Mouse (Mus musculus) heart, embryonic 15.5 days (tissue): ENCODE measurements around the gene Aebp1. TPM values are rescaled to one million over a fixed set of nuclear protein-coding genes. Genes with fewer than 3 reads are reported as not detected.

Experiments used
- ATAC-seq: fragments of 200-750 bp; cut with Nextera tagmentation; replicated peaks from 2 replicates; pipeline ENCODE4 v1.8.0; 2017; ENCODE audit warnings: low read depth, moderate TSS enrichment; ENCODE audit not compliant: insufficient number of reproducible peaks, insufficient read depth, low FRiP score
- H3K27ac ChIP-seq: fragments of 300-500 bp; sonication (generic); 2 replicates; pipeline ENCODE4 v1.5.1; 2015; ENCODE audit warnings: mild to moderate bottlenecking, inconsistent platforms
- H3K27me3 ChIP-seq: fragments of 300-500 bp; sonication (generic); 2 replicates; pipeline ENCODE4 v1.6.1; 2015; ENCODE audit warnings: inconsistent platforms
- H3K36me3 ChIP-seq: fragments of 300-500 bp; sonication (generic); 2 replicates; pipeline ENCODE4 v1.6.1; 2015; ENCODE audit warnings: mild to moderate bottlenecking, inconsistent platforms
- H3K4me1 ChIP-seq: fragments of 300-500 bp; sonication (generic); replicated peaks from 2 replicates; pipeline ENCODE4 v1.6.1; 2015; ENCODE audit warnings: inconsistent platforms
- H3K4me2 ChIP-seq: fragments of 300-500 bp; sonication (generic); 2 replicates; pipeline ENCODE4 v1.6.1; 2015; ENCODE audit warnings: inconsistent platforms, mild to moderate bottlenecking, moderate library complexity
- H3K4me3 ChIP-seq: fragments of 300-500 bp; sonication (generic); 2 replicates; pipeline ENCODE4 v1.5.1; 2015; ENCODE audit warnings: mild to moderate bottlenecking, inconsistent platforms
- H3K9ac ChIP-seq: fragments of 300-500 bp; sonication (generic); 2 replicates; pipeline ENCODE4 v1.6.1; 2015; ENCODE audit warnings: mild to moderate bottlenecking, inconsistent platforms
- H3K9me3 ChIP-seq: fragments of 300-500 bp; sonication (generic); replicated peaks from 2 replicates; pipeline ENCODE4 v1.6.1; 2016; ENCODE audit warnings: inconsistent platforms
- WGBS: fragments of 180-500 bp; shearing (Covaris S2); methylation state at CpG from one replicate; pipeline ENCODE4 v1.1.7; 2015; ENCODE audit warnings: mixed read lengths; 5-methylcytosine and 5-hydroxymethylcytosine counted together
- polyA plus RNA-seq: library from polyadenylated mRNA; unstranded; fragments of >200 nt; fragmentation: Nextera tagmentation; extraction: Ambion mirVana; gene quantifications from 2 replicates; pipeline ENCODE4 v1.2.1, GENCODE M21; 2015

Gene Aebp1
- polyA plus RNA-seq, 1 experiment from 2014 or later = 31.7 TPM

DNA sequence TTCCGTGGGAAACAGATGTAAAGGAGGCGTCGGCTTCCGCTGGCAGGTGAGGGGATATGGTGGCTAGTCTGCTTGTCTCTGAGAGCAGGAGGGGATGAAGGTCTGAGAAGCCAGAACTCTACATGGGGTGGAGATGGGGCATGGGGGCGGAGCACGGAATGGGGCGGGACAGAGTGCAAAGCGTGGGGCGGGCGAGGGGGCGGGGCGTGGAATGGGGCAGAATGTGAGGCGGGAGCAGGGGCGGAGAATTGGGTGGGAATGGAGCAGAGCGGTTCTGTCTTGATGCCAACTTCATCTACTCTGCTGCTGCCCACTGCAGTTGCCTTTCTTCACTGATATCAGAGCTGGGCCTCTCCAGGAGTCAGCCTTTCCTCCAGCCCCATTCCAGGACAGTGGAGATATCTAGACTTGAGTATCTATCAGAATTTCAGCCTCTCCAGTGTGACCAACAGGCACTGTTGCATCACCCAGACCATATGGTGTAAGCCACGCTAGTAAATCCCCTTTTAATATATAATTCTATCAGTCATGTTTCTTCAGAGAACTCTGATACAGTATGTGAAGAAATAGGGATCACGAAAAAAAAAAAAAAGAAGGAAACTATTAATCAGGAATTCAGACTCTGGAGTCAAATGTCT is 58.7 kb downstream of the Aebp1 start:
- Histone ChIP-seq H3K4me3 (no peak overlapping the region), H3K4me2 (0 out of 2 replicates have a peak overlapping the region, but pooled peaks have one; percentile 6), H3K9me3 (no peaks in the 10 kb centered on the region), H3K27me3 (no peaks in the 10 kb centered on the region), H3K4me1 (peaks cover 23% of the 10 kb centered on the region), H3K36me3 (no peaks in the 10 kb centered on the region), H3K27ac (no peak overlapping the region), H3K9ac (no peak overlapping the region)
- WGBS = 38% methylated on average over 17 of the region's 17 CpGs
- ATAC-seq = 0 out of 2 replicates have a peak, but pooled peaks have one; percentile 43

Other genes starting within 250 kb of the Aebp1 start
- 171 and 181 TPM in 2 replicates for gene Mrps24, start 146.3 kb upstream of the Aebp1 start, polyA plus RNA-seq
- gene Urgcp, start 99.6 kb upstream of the Aebp1 start, polyA plus RNA-seq = 32.8 and 34.0 TPM in 2 replicates
- gene Dbnl, start 73.5 kb upstream of the Aebp1 start, polyA plus RNA-seq = 64.4 and 82.3 TPM in 2 replicates
- 876 and 993 TPM in 2 replicates for gene Pgam2, start 58.2 kb upstream of the Aebp1 start, polyA plus RNA-seq
- 6.0 and 7.6 TPM in 2 replicates for gene Polm, start 23.9 kb upstream of the Aebp1 start, polyA plus RNA-seq
- 96.4 and 112 TPM in 2 replicates for gene Pold2, start 16.3 kb downstream of the Aebp1 start, polyA plus RNA-seq
- gene Myl7, start 36.8 kb downstream of the Aebp1 start, polyA plus RNA-seq = 3,544 and 4,168 TPM in 2 replicates
- 0.72 and 2.0 TPM in 2 replicates for gene Gck, start 88.1 kb downstream of the Aebp1 start, polyA plus RNA-seq
- gene Ykt6, start 93.7 kb downstream of the Aebp1 start, polyA plus RNA-seq = 33.6 and 42.2 TPM in 2 replicates
- 2.8 and 3.5 TPM in 2 replicates for gene Camk2b, start 204.4 kb downstream of the Aebp1 start, polyA plus RNA-seq